Mouse (Mus musculus) ES-Bruce4 (cell line): Measurements from ENCODE around the gene Gm20521.

Experiments
- EP300 ChIP-seq: IDR thresholded peaks from 2 replicates; pipeline ENCODE4 v1.6.1; 2011; ENCODE audit warnings: low read depth, low read length; ENCODE audit not compliant: insufficient read depth
- POLR2A ChIP-seq: IDR thresholded peaks from one replicate; pipeline ENCODE4 v1.8.1; 2011; ENCODE audit warnings: low read length; ENCODE audit not compliant: insufficient read depth

DNA sequence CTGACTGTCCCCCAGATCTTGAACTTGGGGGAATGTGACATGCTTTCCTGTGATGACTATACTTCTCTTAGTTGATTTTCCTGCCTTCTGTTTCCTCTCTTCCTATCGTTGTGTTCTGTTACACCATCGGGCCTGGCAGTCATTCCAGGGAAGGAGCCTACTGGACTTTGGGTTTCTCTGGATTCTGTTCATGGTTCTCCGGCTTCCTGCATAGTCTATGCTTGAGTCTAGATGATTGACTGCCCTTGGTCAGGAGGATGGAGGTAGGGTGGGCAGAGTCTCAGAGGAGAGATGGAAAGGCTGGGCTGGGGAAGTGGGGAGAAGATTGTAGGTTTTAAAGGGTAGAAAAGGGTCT, 56.9 kb downstream of the Gm20521 start:
- no peak for TF ChIP-seq EP300
- no peak for TF ChIP-seq POLR2A
